Mouse (Mus musculus): ENCODE measurements around the gene Syt13. TPM values are rescaled to one million over a fixed set of nuclear protein-coding genes. Genes with fewer than 3 reads are reported as not detected.

Syt13 gene
- polyA plus RNA-seq, 1 experiment from 2014 or later, result 0.99 TPM

DNA sequence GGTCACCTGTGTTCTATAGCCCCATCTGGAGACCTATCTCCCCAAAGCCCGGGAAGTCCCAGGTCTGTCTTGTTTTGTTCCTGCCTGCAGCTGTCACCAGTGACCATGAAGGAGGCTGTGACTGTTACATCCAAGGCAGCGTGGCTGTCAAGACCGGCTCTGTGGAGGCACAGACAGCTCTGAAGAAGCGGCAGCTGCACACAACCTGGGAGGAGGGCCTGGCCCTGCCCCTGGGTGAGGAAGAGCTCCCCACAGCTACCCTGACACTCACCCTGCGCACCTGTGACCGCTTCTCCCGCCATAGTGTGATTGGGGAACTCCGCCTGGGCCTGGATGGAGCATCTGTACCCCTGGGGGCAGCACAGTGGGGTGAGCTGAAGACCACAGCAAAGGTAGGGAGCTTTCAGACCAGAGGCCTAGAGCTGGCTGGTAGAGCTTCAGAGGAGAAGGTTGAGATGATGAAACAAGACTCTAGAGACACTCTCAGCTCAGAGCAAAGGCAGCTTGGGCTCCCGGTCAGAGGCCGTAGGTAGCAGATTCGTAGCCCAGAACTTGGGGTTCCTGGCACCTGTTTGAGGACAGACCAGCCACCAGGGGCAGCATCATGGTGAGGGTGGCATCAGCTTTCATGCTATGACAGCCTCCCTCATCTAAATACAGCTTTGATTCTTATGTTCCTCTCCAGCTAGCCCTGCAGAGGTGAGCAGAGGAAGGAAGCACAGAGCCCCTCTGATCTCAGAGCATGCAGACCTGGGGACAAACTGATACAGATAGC, 31.1 kb downstream of the Syt13 start:
- no peaks in the 10 kb centered on the region for H3K36me3 ChIP-seq
- whole genome bisulfite sequencing, result 82% methylated on average over 11 of the region's 11 CpGs
- H3K4me2 ChIP-seq, result no peak overlapping the region
- H3K9ac ChIP-seq, result no peak overlapping the region
- H3K27ac ChIP-seq (replicated peaks), result no peak overlapping the region
- peaks cover 24% of the 10 kb centered on the region for H3K4me1 ChIP-seq
- no peak for ATAC-seq (ENCODE audit: extremely low read depth, insufficient number of reproducible peaks, low FRiP score, low TSS enrichment)
- no peak overlapping the region for H3K4me3 ChIP-seq
- peaks cover 42% of the 10 kb centered on the region for H3K27me3 ChIP-seq (replicated peaks)
- no peaks in the 10 kb centered on the region for H3K9me3 ChIP-seq

DNA sequence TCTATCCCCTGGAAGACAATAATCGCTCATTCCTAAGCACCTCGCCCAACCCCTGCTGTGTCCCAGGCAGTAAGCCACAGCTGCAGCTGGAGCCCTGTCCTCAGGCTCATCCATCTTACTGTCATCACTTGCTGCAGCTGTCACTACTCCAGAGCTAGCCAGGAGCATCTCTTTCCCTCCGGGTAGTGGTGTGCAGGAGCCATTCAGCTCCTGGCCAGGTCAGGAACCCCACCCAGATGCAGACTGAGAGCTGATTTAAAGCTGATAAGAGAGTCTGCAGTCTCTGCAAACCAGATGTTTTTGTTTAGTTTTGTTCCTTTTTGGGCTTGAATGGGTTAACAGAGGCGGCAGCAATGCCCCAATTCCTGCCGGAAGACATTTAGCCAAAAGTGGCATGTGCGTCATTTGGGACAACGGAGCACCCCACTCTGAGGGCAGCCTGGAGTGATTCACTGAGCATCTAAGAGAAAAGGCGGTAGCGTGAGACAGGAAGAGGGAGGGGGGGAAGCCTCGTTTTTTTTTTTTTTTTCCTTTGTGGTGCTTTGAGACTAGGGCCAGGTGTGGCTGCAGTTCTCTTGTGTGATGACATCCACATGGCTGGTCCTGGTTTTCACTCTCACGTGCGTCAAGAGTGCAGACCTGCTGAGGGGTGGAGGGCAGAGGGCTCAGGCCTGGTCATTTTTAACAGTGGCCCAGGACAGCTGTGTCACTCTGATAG, 33.2 kb downstream of the Syt13 start:
- ATAC-seq (ENCODE audit: extremely low read depth, insufficient number of reproducible peaks, low FRiP score, low TSS enrichment), result no peak
- Histone ChIP-seq H3K9me3 (no peaks in the 10 kb centered on the region), H3K36me3 (no peaks in the 10 kb centered on the region), H3K4me1 (peaks cover 22% of the 10 kb centered on the region), H3K27me3 (replicated peaks) (peaks cover 36% of the 10 kb centered on the region), H3K4me3 (no peak overlapping the region), H3K4me2 (peak overlapping the region; percentile 11; the same call in 1 of the 2 replicates), H3K27ac (replicated peaks) (no peak overlapping the region), H3K9ac (no peak overlapping the region)
- WGBS, result 10% methylated on average over 12 of the region's 12 CpGs

DNA sequence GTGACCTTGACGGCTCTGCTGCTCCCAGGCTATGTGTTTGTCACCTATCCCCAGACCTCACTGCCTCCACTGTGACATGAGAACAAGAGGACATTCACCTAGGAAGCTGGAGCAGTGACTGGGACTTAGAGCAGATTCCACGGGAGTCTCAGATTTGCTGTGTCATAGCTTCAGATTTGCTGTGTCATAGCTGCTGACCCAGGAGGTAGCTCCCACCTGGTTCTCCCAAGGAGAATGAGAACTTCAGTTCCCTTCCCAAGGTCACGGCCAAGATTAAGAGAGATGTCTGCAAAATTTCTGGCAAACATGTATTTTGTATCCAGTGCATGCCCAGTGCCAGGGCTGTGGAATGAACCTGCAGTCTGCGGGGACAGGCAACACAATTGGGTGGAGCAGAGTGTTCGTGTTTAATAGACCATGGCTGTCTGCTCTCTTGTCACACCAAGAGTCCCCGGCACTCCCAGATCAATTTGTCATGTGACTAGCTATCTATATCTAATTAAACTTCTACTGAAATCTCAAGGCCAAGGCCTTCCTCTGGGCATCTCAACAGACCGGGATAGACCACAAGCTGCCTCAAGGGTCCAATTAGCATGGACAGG, 33.9 kb downstream of the Syt13 start:
- Histone ChIP-seq H3K4me3 (no peak overlapping the region), H3K9me3 (no peaks in the 10 kb centered on the region), H3K27ac (replicated peaks) (no peak overlapping the region), H3K4me2 (no peak overlapping the region), H3K27me3 (replicated peaks) (peaks cover 36% of the 10 kb centered on the region), H3K36me3 (no peaks in the 10 kb centered on the region), H3K4me1 (peaks cover 15% of the 10 kb centered on the region), H3K9ac (no peak overlapping the region)
- ATAC-seq (ENCODE audit: extremely low read depth, insufficient number of reproducible peaks, low FRiP score, low TSS enrichment), result peak; percentile 18; the same call in 1 of the 2 replicates
- WGBS, result 52% methylated on average over 7 of the region's 7 CpGs

DNA sequence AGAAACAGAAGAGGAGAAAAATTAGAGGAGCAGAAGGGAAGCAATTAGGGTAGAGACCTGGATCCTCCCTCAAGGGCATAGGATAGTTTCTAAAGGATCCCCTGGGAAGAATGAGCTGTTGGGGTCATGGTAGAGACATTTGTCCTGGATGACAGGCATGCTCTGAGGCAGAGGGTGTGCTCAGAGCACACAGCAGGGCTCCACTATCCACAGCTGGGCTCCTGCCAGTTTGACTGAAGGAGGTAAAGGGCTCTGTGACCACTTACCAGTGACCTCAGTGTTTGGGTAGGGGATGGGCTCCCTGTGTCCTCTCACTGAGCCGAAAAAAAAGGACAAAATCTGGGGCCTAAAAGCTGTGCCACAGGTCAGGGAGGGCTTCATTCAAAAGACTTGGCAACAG, 34.6 kb downstream of the Syt13 start:
- ATAC-seq (ENCODE audit: extremely low read depth, insufficient number of reproducible peaks, low FRiP score, low TSS enrichment), result no peak
- no peaks in the 10 kb centered on the region for H3K9me3 ChIP-seq
- no peak overlapping the region for H3K4me2 ChIP-seq
- no peak overlapping the region for H3K27ac ChIP-seq (replicated peaks)
- H3K4me1 ChIP-seq, result peaks cover 14% of the 10 kb centered on the region
- 29% methylated on average over 1 of the region's 1 CpGs for WGBS
- H3K36me3 ChIP-seq, result no peaks in the 10 kb centered on the region
- peaks cover 36% of the 10 kb centered on the region for H3K27me3 ChIP-seq (replicated peaks)
- H3K4me3 ChIP-seq, result no peak overlapping the region
- H3K9ac ChIP-seq, result no peak overlapping the region

DNA sequence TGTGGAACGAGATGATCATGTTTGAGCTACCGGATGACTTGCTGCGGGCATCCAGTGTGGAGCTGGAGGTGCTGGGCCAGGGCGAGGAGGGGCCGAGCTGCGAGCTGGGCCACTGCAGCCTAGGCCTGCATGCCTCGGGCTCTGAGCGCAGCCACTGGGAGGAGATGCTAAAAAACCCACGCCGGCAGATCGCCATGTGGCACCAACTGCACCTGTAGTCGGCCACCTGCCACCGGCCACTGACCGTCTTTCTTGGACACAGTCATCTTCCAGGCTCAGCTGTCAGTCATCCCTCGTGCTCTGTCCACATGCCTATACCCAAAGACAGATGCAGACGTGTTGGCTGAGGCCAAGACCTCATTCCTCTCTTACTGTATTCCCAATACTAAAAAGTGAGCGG, 38.6 kb downstream of the Syt13 start:
- Histone ChIP-seq H3K4me1 (peaks cover 8% of the 10 kb centered on the region), H3K4me2 (no peak overlapping the region), H3K9me3 (0 out of 2 replicates have a peak, but pooled peaks cover 3% of the 10 kb centered on the region), H3K9ac (no peak overlapping the region), H3K27me3 (replicated peaks) (peaks cover 3% of the 10 kb centered on the region; the same call in 1 of the 2 replicates), H3K27ac (replicated peaks) (no peak overlapping the region), H3K4me3 (no peak overlapping the region), H3K36me3 (no peaks in the 10 kb centered on the region)
- 89% methylated on average over 17 of the region's 17 CpGs for WGBS
- no peak for ATAC-seq (ENCODE audit: extremely low read depth, insufficient number of reproducible peaks, low FRiP score, low TSS enrichment)

DNA sequence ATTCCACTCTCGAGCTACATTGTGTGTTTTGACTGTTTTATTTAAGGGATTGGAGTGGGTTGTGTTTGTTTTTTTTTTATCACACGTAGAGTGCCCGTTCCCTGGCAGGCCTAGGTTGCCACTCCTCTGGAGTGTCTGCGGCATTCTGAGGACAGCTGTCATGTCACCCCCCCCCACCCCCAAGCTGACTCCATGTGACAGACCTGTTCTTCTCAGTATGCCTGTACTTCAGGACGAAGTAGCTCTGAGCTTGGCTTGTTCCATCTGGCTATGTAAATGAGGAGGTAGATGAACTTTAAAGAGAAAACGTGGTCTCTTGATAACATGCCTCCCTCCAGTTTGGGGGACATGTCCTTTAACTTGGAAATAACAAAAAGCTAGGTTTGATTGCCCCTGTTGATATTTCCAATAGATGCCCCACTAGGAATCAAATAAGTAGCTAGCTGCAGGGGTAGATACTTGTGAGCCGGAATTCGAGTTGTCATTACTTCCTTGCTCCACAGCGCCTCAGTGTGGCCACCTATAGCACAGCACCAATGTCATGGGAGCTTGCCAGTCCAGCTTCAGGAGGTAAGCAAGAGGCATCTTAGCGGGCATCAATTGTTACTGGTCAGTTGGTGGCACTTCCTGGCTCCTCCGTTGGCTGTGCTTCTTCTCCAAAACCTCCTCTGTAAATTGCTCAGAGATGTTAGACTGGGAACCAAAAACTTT, 39.7 kb downstream of the Syt13 start:
- Histone ChIP-seq H3K9ac (no peak overlapping the region), H3K4me3 (no peak overlapping the region), H3K27ac (replicated peaks) (no peak overlapping the region), H3K4me2 (no peak overlapping the region), H3K36me3 (no peaks in the 10 kb centered on the region), H3K4me1 (0 out of 2 replicates have a peak, but pooled peaks cover 3% of the 10 kb centered on the region), H3K9me3 (0 out of 2 replicates have a peak, but pooled peaks cover 3% of the 10 kb centered on the region), H3K27me3 (replicated peaks) (peaks cover 3% of the 10 kb centered on the region; the same call in 1 of the 2 replicates)
- 40% methylated on average over 11 of the region's 11 CpGs for WGBS
- ATAC-seq (ENCODE audit: extremely low read depth, insufficient number of reproducible peaks, low FRiP score, low TSS enrichment), result no peak

DNA sequence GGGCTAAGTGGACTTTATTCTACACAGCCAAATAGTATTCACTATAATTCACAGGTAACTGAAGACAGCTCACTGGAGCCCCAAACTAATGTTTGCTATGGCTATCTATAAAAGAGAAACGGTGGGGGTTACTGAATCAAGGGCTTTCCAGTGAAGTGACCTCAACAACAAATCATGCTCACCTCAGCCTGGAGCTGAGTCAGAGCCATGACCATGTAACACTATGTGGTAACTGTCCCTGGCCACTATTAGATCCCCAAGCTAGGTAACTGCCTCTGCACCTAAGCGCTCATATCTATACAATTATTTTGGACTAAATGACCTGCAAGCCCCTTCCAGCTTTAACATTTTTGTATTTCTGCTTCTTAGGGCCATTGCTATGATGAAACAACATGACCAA, 42.0 kb downstream of the Syt13 start:
- H3K27ac ChIP-seq (replicated peaks), result no peak overlapping the region
- no peak overlapping the region for H3K9ac ChIP-seq
- H3K4me2 ChIP-seq, result no peak overlapping the region
- ATAC-seq (ENCODE audit: extremely low read depth, insufficient number of reproducible peaks, low FRiP score, low TSS enrichment), result no peak
- H3K36me3 ChIP-seq, result no peaks in the 10 kb centered on the region
- H3K27me3 ChIP-seq (replicated peaks), result no peaks in the 10 kb centered on the region
- H3K9me3 ChIP-seq, result 0 out of 2 replicates have a peak, but pooled peaks cover 3% of the 10 kb centered on the region
- 0 out of 2 replicates have a peak, but pooled peaks cover 3% of the 10 kb centered on the region for H3K4me1 ChIP-seq
- 69% methylated on average over 2 of the region's 2 CpGs for WGBS
- no peak overlapping the region for H3K4me3 ChIP-seq

- Histone ChIP-seq H3K4me1 (0 out of 2 replicates have a peak, but pooled peaks cover 3% of the 10 kb centered on the region), H3K9ac (no peak overlapping the region), H3K27me3 (replicated peaks) (no peaks in the 10 kb centered on the region), H3K4me2 (no peak overlapping the region), H3K9me3 (0 out of 2 replicates have a peak, but pooled peaks cover 3% of the 10 kb centered on the region), H3K36me3 (no peaks in the 10 kb centered on the region), H3K4me3 (no peak overlapping the region), H3K27ac (replicated peaks) (no peak overlapping the region)
- ATAC-seq (ENCODE audit: extremely low read depth, insufficient number of reproducible peaks, low FRiP score, low TSS enrichment), result no peak
- 77% methylated on average over 4 of the region's 4 CpGs for WGBS
Observed at GRCm38 (mm10) chr2:92958640-92959039, 43.7 kb downstream of the Syt13 start.

DNA sequence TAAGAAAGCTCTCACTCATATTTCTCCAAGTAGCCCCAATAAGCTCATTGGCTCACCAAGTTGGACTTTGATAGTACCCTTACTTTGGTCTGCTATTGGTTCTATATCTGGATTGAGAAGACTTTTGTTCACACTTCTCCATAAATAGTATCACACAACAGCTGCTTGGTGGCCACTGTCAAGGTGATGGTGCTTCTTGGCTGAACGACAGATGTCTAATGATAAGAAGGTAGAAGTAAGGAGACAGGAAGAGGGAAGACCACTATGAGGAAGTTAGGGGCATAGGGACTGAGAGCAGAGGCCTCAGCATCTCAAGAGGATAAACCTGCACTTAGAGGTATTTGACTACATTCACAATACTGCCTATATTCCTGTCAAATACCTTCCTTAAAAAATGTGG, 49.4 kb downstream of the Syt13 start:
- 0 out of 2 replicates have a peak, but pooled peaks cover 1% of the 10 kb centered on the region for H3K36me3 ChIP-seq
- no peak overlapping the region for H3K9ac ChIP-seq
- no peak overlapping the region for H3K4me3 ChIP-seq
- H3K4me2 ChIP-seq, result no peak overlapping the region
- ATAC-seq (ENCODE audit: extremely low read depth, insufficient number of reproducible peaks, low FRiP score, low TSS enrichment), result no peak
- H3K27me3 ChIP-seq (replicated peaks), result no peaks in the 10 kb centered on the region
- peaks cover 24% of the 10 kb centered on the region for H3K4me1 ChIP-seq
- H3K27ac ChIP-seq (replicated peaks), result no peak overlapping the region
- WGBS, result 60% methylated on average over 1 of the region's 1 CpGs
- no peaks in the 10 kb centered on the region for H3K9me3 ChIP-seq

DNA sequence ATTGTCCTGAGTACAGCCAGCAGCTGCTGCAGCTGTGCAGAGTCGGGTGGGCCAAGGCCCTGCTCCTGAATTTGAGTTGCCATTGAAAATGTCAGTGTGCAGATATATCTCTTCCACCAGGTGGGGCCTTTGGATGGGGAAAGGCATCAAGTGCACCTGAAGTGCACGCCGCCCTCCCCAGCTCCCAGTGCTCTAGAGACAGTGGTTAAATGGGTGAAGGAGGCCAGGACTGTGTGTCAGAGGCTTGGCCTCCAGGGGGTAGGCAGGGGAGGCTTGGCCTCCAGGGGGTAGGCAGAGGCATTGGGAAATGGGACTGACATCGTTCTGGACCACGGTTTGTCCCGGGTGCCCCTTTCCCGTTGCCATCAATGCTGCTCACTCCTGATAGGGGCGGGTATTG, 51.4 kb downstream of the Syt13 start:
- no peak for ATAC-seq (ENCODE audit: extremely low read depth, insufficient number of reproducible peaks, low FRiP score, low TSS enrichment)
- peaks cover 18% of the 10 kb centered on the region for H3K36me3 ChIP-seq
- H3K4me3 ChIP-seq, result no peak overlapping the region
- peaks cover 24% of the 10 kb centered on the region for H3K4me1 ChIP-seq
- no peak overlapping the region for H3K9ac ChIP-seq
- H3K4me2 ChIP-seq, result no peak overlapping the region
- H3K27ac ChIP-seq (replicated peaks), result no peak overlapping the region
- WGBS, result 57% methylated on average over 8 of the region's 8 CpGs
- H3K9me3 ChIP-seq, result no peaks in the 10 kb centered on the region
- H3K27me3 ChIP-seq (replicated peaks), result no peaks in the 10 kb centered on the region

Data from heart, embryonic 13.5 days (tissue).